Mouse (Mus musculus): Measurements from ENCODE around the gene Tmem168. TPM values are rescaled to one million over a fixed set of nuclear protein-coding genes. Genes with fewer than 3 reads are reported as not detected.

The Tmem168 gene
- polyA plus RNA-seq, 1 experiment from 2014 or later: 36.9 TPM

- Histone ChIP-seq H3K9me3 (ENCODE audit: control insufficient read depth, low read length) (no peaks in the 10 kb centered on the region), H3K27ac (ENCODE audit: low read depth) (no peak overlapping the region), H3K27me3 (replicated peaks; ENCODE audit: control insufficient read depth, insufficient read depth, low read length) (no peaks in the 10 kb centered on the region), H3K4me3 (ENCODE audit: low read depth, low read length) (no peak overlapping the region), H3K9ac (ENCODE audit: low read length) (no peak overlapping the region), H3K4me2 (ENCODE audit: low read length) (no peak overlapping the region), H3K4me1 (replicated peaks; ENCODE audit: control insufficient read depth, insufficient read depth, low read length) (no peaks in the 10 kb centered on the region), H3K36me3 (ENCODE audit: control insufficient read depth, insufficient read depth, low read length) (no peaks in the 10 kb centered on the region)
- ATAC-seq (replicated peaks; ENCODE audit: low FRiP score, low TSS enrichment, low read depth): no peak
- no peak for DNase-seq (ENCODE audit: low spot score)
- WGBS: 91% methylated on average over 3 of the region's 3 CpGs
Observed at GRCm38 (mm10) chr6:13541761-13542160, 66.1 kb downstream of the Tmem168 start.

DNA sequence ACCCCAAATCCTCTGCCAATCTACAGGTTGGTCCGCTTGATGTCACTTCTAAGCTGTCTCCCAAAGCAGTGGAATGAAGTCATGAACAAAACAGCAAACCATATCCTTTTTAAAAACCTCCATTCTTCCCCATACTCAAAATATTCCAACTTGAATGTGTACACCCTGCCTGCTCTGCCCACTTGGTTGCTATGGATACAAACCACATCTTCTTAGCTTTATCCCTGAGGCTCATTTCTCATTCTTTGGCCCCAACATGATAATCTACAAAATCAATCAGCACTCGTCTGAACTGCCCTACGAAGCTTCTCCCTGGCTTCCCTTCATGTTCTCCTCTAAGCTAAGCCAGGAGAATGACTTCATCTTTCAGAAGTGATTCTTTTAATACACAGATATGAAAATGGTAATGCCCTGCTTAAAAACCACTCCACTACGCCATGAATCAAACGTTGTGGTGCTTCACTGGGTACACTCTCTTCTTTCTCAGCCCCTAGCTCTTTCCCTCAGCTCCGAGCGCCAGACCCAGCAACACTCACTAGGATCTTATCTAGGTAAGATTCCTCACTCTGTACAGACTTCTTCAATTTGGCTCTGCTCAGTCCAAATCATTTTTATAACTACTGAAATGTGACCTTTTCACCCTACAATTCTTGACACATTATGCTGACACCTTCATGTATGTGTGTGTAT, 70.5 kb downstream of the Tmem168 start:
- Histone ChIP-seq H3K9me3 (ENCODE audit: control insufficient read depth, low read length) (no peaks in the 10 kb centered on the region), H3K4me2 (ENCODE audit: low read length) (no peak overlapping the region), H3K4me1 (replicated peaks; ENCODE audit: control insufficient read depth, insufficient read depth, low read length) (no peaks in the 10 kb centered on the region), H3K4me3 (ENCODE audit: low read depth, low read length) (no peak overlapping the region), H3K27me3 (replicated peaks; ENCODE audit: control insufficient read depth, insufficient read depth, low read length) (no peaks in the 10 kb centered on the region), H3K27ac (ENCODE audit: low read depth) (no peak overlapping the region), H3K9ac (ENCODE audit: low read length) (no peak overlapping the region), H3K36me3 (ENCODE audit: control insufficient read depth, insufficient read depth, low read length) (no peaks in the 10 kb centered on the region)
- DNase-seq (ENCODE audit: low spot score) (no peak), ATAC-seq (replicated peaks; ENCODE audit: low FRiP score, low TSS enrichment, low read depth) (no peak)
- 74% methylated on average over 7 of the region's 7 CpGs for WGBS

Other genes with a start within 250 kb of the Tmem168 start
- 18.2 and 19.6 TPM in 2 replicates for gene Bmt2, start 69.9 kb upstream of the Tmem168 start, polyA plus RNA-seq (2014; fragmentation: Nextera tagmentation; extraction: Ambion mirVana)
- 6.6 and 7.3 TPM in 2 replicates for gene Gpr85, start 231.8 kb upstream of the Tmem168 start, polyA plus RNA-seq (2014; fragmentation: Nextera tagmentation; extraction: Ambion mirVana)